Mouse (Mus musculus): ENCODE data around the gene Ccdc69. TPM values are rescaled to one million over a fixed set of nuclear protein-coding genes. Genes with fewer than 3 reads are reported as not detected.
A peak's percentile ranks its signal among the peaks of the same experiment; 100 is the strongest.

Gene Ccdc69
- polyA plus RNA-seq, 1 experiment = 0.04 TPM

GRCm38 (mm10) chr11:55021458-55021857, 56.5 kb downstream of the Ccdc69 start:
- Histone ChIP-seq H3ac (ENCODE audit: control insufficient read depth, insufficient read length, low read depth) (no peak overlapping the region), H3K79me3 (ENCODE audit: low read depth) (peaks cover 54% of the 10 kb centered on the region), H3K4me3 (ENCODE audit: insufficient read depth, poor library complexity, severe bottlenecking) (no peak overlapping the region), H3K79me2 (ENCODE audit: control insufficient read depth, insufficient read depth) (peaks cover 96% of the 10 kb centered on the region), H3K27me3 (ENCODE audit: control insufficient read depth, insufficient read depth, insufficient read length) (no peaks in the 10 kb centered on the region), H3K36me3 (ENCODE audit: control insufficient read depth, insufficient read depth) (peaks cover 86% of the 10 kb centered on the region)
- TF ChIP-seq MYOD1 (IDR thresholded peaks at IDR 0.05; ENCODE audit: control insufficient read depth, insufficient read length, low read depth) = no peak
- TF ChIP-seq MAX (IDR thresholded peaks at IDR 0.05) = no peak
- TF ChIP-seq USF1 (IDR thresholded peaks at IDR 0.05; ENCODE audit: low read depth) = no peak

GRCm38 (mm10) chr11:55019711-55020110, 58.2 kb downstream of the Ccdc69 start:
- Histone ChIP-seq H3K27me3 (ENCODE audit: control insufficient read depth, insufficient read depth, insufficient read length) (no peaks in the 10 kb centered on the region), H3K79me3 (ENCODE audit: low read depth) (peaks cover 52% of the 10 kb centered on the region), H3ac (ENCODE audit: control insufficient read depth, insufficient read length, low read depth) (no peak overlapping the region), H3K79me2 (ENCODE audit: control insufficient read depth, insufficient read depth) (peaks cover 96% of the 10 kb centered on the region), H3K36me3 (ENCODE audit: control insufficient read depth, insufficient read depth) (peaks cover 85% of the 10 kb centered on the region), H3K4me3 (ENCODE audit: insufficient read depth, poor library complexity, severe bottlenecking) (no peak overlapping the region)
- TF ChIP-seq USF1 (IDR thresholded peaks at IDR 0.05; ENCODE audit: low read depth) (no peak), CTCF (IDR thresholded peaks at IDR 0.05; ENCODE audit: control insufficient read depth, insufficient read depth, insufficient read length) (no peak), MYOG (IDR thresholded peaks at IDR 0.05; ENCODE audit: control insufficient read depth, extremely low read depth, insufficient read length) (no peak), FOSL1 (IDR thresholded peaks at IDR 0.05; ENCODE audit: insufficient read depth, low read length, poor library complexity, severe bottlenecking) (no peak), MYOD1 (IDR thresholded peaks at IDR 0.05; ENCODE audit: control insufficient read depth, insufficient read length, low read depth) (no peak), CEBPB (IDR thresholded peaks at IDR 0.05; ENCODE audit: low read depth) (no peak), MAX (IDR thresholded peaks at IDR 0.05) (no peak)

- H3K27me3 ChIP-seq (ENCODE audit: control insufficient read depth, insufficient read depth, insufficient read length) = no peaks in the 10 kb centered on the region
- TF ChIP-seq MYOG (IDR thresholded peaks at IDR 0.05; ENCODE audit: control insufficient read depth, extremely low read depth, insufficient read length) = no peak
- TF ChIP-seq USF1 (IDR thresholded peaks at IDR 0.05; ENCODE audit: low read depth) = no peak
- no peak for TF ChIP-seq FOSL1 (IDR thresholded peaks at IDR 0.05; ENCODE audit: insufficient read depth, low read length, poor library complexity, severe bottlenecking)
- no peak for TF ChIP-seq CEBPB (IDR thresholded peaks at IDR 0.05; ENCODE audit: low read depth)
- no peak for TF ChIP-seq MAX (IDR thresholded peaks at IDR 0.05)
- no peak for TF ChIP-seq CTCF (IDR thresholded peaks at IDR 0.05; ENCODE audit: control insufficient read depth, insufficient read depth, insufficient read length)
- TF ChIP-seq MYOD1 (IDR thresholded peaks at IDR 0.05; ENCODE audit: control insufficient read depth, insufficient read length, low read depth) = no peak
- H3K79me2 ChIP-seq (ENCODE audit: control insufficient read depth, insufficient read depth) = peaks cover 85% of the 10 kb centered on the region
- H3K4me3 ChIP-seq (ENCODE audit: insufficient read depth, poor library complexity, severe bottlenecking) = no peak overlapping the region
- H3K36me3 ChIP-seq (ENCODE audit: control insufficient read depth, insufficient read depth) = peaks cover 82% of the 10 kb centered on the region
- no peak overlapping the region for H3ac ChIP-seq (ENCODE audit: control insufficient read depth, insufficient read length, low read depth)
- peaks cover 36% of the 10 kb centered on the region for H3K79me3 ChIP-seq (ENCODE audit: low read depth)
Measured at GRCm38 (mm10) chr11:55018034-55018433, 59.9 kb downstream of the Ccdc69 start.

GRCm38 (mm10) chr11:55017201-55017600, 60.7 kb downstream of the Ccdc69 start:
- no peak overlapping the region for H3ac ChIP-seq (ENCODE audit: control insufficient read depth, insufficient read length, low read depth)
- H3K36me3 ChIP-seq (ENCODE audit: control insufficient read depth, insufficient read depth) = peaks cover 82% of the 10 kb centered on the region
- no peak for TF ChIP-seq CEBPB (IDR thresholded peaks at IDR 0.05; ENCODE audit: low read depth)
- TF ChIP-seq FOSL1 (IDR thresholded peaks at IDR 0.05; ENCODE audit: insufficient read depth, low read length, poor library complexity, severe bottlenecking) = no peak
- TF ChIP-seq USF1 (IDR thresholded peaks at IDR 0.05; ENCODE audit: low read depth) = no peak
- no peak for TF ChIP-seq CTCF (IDR thresholded peaks at IDR 0.05; ENCODE audit: control insufficient read depth, insufficient read depth, insufficient read length)
- no peak for TF ChIP-seq MAX (IDR thresholded peaks at IDR 0.05)
- TF ChIP-seq MYOD1 (IDR thresholded peaks at IDR 0.05; ENCODE audit: control insufficient read depth, insufficient read length, low read depth) = no peak
- TF ChIP-seq MYOG (IDR thresholded peaks at IDR 0.05; ENCODE audit: control insufficient read depth, extremely low read depth, insufficient read length) = no peak
- no peaks in the 10 kb centered on the region for H3K27me3 ChIP-seq (ENCODE audit: control insufficient read depth, insufficient read depth, insufficient read length)
- H3K79me2 ChIP-seq (ENCODE audit: control insufficient read depth, insufficient read depth) = peaks cover 77% of the 10 kb centered on the region
- H3K4me3 ChIP-seq (ENCODE audit: insufficient read depth, poor library complexity, severe bottlenecking) = no peak overlapping the region
- H3K79me3 ChIP-seq (ENCODE audit: low read depth) = peaks cover 28% of the 10 kb centered on the region

- TF ChIP-seq MYOG (IDR thresholded peaks at IDR 0.05; ENCODE audit: control insufficient read depth, extremely low read depth, insufficient read length) (no peak), MYOD1 (IDR thresholded peaks at IDR 0.05; ENCODE audit: control insufficient read depth, insufficient read length, low read depth) (peak; percentile 79), FOSL1 (IDR thresholded peaks at IDR 0.05; ENCODE audit: insufficient read depth, low read length, poor library complexity, severe bottlenecking) (peak; percentile 32)
- Histone ChIP-seq H3K79me3 (ENCODE audit: low read depth) (peaks cover 26% of the 10 kb centered on the region), H3K36me3 (ENCODE audit: control insufficient read depth, insufficient read depth) (peaks cover 87% of the 10 kb centered on the region), H3K4me3 (ENCODE audit: insufficient read depth, poor library complexity, severe bottlenecking) (no peak overlapping the region), H3K27me3 (ENCODE audit: control insufficient read depth, insufficient read depth, insufficient read length) (no peaks in the 10 kb centered on the region), H3K79me2 (ENCODE audit: control insufficient read depth, insufficient read depth) (peaks cover 72% of the 10 kb centered on the region), H3ac (ENCODE audit: control insufficient read depth, insufficient read length, low read depth) (no peak overlapping the region)
Measured at GRCm38 (mm10) chr11:55016758-55017157, 61.2 kb downstream of the Ccdc69 start.

DNA sequence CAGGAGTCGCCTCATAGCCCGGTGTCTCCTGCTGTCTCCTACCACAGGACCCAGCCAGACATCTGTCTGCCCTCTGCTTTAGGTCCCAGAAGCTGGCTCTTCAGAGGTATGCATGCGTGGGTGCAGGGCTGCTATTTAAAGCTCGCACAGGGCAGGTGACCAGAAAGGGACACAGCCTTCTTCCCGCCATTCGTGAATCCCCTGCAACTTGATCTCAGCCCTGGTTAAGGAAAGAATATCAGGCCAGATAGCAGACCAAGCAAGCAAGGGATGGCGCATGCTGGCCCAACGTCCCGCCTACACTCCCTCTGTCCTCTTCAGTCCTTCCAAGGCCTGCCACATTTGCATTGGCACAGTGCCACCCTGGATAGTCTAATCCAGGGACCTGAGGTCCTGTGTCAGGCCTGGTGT, 62.1 kb downstream of the Ccdc69 start:
- Histone ChIP-seq H3K36me3 (ENCODE audit: control insufficient read depth, insufficient read depth) (peaks cover 87% of the 10 kb centered on the region), H3K79me3 (ENCODE audit: low read depth) (peaks cover 17% of the 10 kb centered on the region), H3K4me3 (ENCODE audit: insufficient read depth, poor library complexity, severe bottlenecking) (no peak overlapping the region), H3ac (ENCODE audit: control insufficient read depth, insufficient read length, low read depth) (no peak overlapping the region), H3K79me2 (ENCODE audit: control insufficient read depth, insufficient read depth) (peaks cover 63% of the 10 kb centered on the region), H3K27me3 (ENCODE audit: control insufficient read depth, insufficient read depth, insufficient read length) (no peaks in the 10 kb centered on the region)
- no peak for TF ChIP-seq MYOG (IDR thresholded peaks at IDR 0.05; ENCODE audit: control insufficient read depth, extremely low read depth, insufficient read length)
- no peak for TF ChIP-seq CEBPB (IDR thresholded peaks at IDR 0.05; ENCODE audit: low read depth)
- no peak for TF ChIP-seq MAX (IDR thresholded peaks at IDR 0.05)
- no peak for TF ChIP-seq USF1 (IDR thresholded peaks at IDR 0.05; ENCODE audit: low read depth)
- TF ChIP-seq MYOD1 (IDR thresholded peaks at IDR 0.05; ENCODE audit: control insufficient read depth, insufficient read length, low read depth) = no peak
- TF ChIP-seq CTCF (IDR thresholded peaks at IDR 0.05; ENCODE audit: control insufficient read depth, insufficient read depth, insufficient read length) = no peak
- TF ChIP-seq FOSL1 (IDR thresholded peaks at IDR 0.05; ENCODE audit: insufficient read depth, low read length, poor library complexity, severe bottlenecking) = no peak
